Mouse (Mus musculus) activated CD4-positive, CD25-positive, alpha-beta regulatory T cell, adult 4 months (primary cell): ENCODE results near the gene Rag2. TPM values are rescaled to one million over a fixed set of nuclear protein-coding genes. Genes with fewer than 3 reads are reported as not detected.

Source experiments
- ATAC-seq: one replicate; pipeline ENCODE4 v1.8.0; 2017
- polyA plus RNA-seq, 2 experiments: library from polyadenylated mRNA; unstranded; fragments of 100-300 nt; shearing (Covaris generic); gene quantifications; one replicate each; pipeline ENCODE4 v1.2.1; 2017

The Rag2 gene
- polyA plus RNA-seq, 2 experiments from 2014 or later: not detected

GRCm38 (mm10) chr2:101627227-101627626 is 2.7 kb downstream of the Rag2 start:
- no peak for ATAC-seq

GRCm38 (mm10) chr2:101628297-101629236 is 4.0 kb downstream of the Rag2 start:
- peak; percentile 91 for ATAC-seq

- ATAC-seq: no peak
These were observed 14.7 kb downstream of the Rag2 start for GRCm38 (mm10) chr2:101638979-101639839.

GRCm38 (mm10) chr2:101639840-101640350 is 15.4 kb downstream of the Rag2 start:
- no peak for ATAC-seq

- ATAC-seq: no peak
These were observed 21.3 kb downstream of the Rag2 start for GRCm38 (mm10) chr2:101645841-101646240.

GRCm38 (mm10) chr2:101648361-101648760 is 23.8 kb downstream of the Rag2 start:
- ATAC-seq: no peak

GRCm38 (mm10) chr2:101649114-101649671 is 24.7 kb downstream of the Rag2 start, which contains the start of the genes Rag1 and B230118H07Rik:
Gene Rag1 (minus strand): TSS chr2:101649501.
Gene B230118H07Rik (minus strand): TSS chr2:101649532.
- no peak for ATAC-seq

- ATAC-seq: no peak
These were observed 25.9 kb downstream of the Rag2 start for GRCm38 (mm10) chr2:101650446-101650845.

- no peak for ATAC-seq
These were observed 27.8 kb downstream of the Rag2 start for GRCm38 (mm10) chr2:101652204-101652920.

GRCm38 (mm10) chr2:101652921-101653597 is 28.5 kb downstream of the Rag2 start:
- ATAC-seq: peak; percentile 46

- no peak for ATAC-seq
These were observed 36.0 kb downstream of the Rag2 start for GRCm38 (mm10) chr2:101660536-101660935.

- ATAC-seq: peak; percentile 82
These were observed 40.7 kb downstream of the Rag2 start for GRCm38 (mm10) chr2:101665058-101665702.

GRCm38 (mm10) chr2:101665703-101666092 is 41.2 kb downstream of the Rag2 start:
- no peak for ATAC-seq

- no peak for ATAC-seq
These were observed 44.2 kb downstream of the Rag2 start for GRCm38 (mm10) chr2:101668751-101669150.

GRCm38 (mm10) chr2:101673547-101673946 is 49.0 kb downstream of the Rag2 start:
- no peak for ATAC-seq

- ATAC-seq: peak; percentile 87
These were observed 53.9 kb downstream of the Rag2 start, which contains the start of gene Traf6 for GRCm38 (mm10) chr2:101678236-101679021. Gene Traf6 (plus strand): TSS chr2:101678429.

GRCm38 (mm10) chr2:101679164-101679784 is 54.8 kb downstream of the Rag2 start:
- peak; percentile 59 for ATAC-seq
